Mouse (Mus musculus) lung, adult 2 months (tissue): ENCODE data around the gene Glyr1. TPM values are rescaled to one million over a fixed set of nuclear protein-coding genes. Genes with fewer than 3 reads are reported as not detected.
A peak's percentile ranks its signal among the peaks of the same experiment; 100 is the strongest.

Experiments
- DNase-seq: peaks from one replicate; pipeline ENCODE4 v3.0.0; 2022
- H3K4me1 ChIP-seq: fragments of 200-500 bp; 2 replicates; pipeline ENCODE4 v1.6.1; 2011; ENCODE audit warnings: low read length; ENCODE audit not compliant: control insufficient read depth, insufficient read depth
- H3K4me3 ChIP-seq: fragments of 200-500 bp; replicated peaks from 2 replicates; pipeline ENCODE3; 2011; ENCODE audit warnings: low read depth, mild to moderate bottlenecking, control low read depth, low read length; ENCODE audit errors: extremely low read depth
- CTCF ChIP-seq: fragments of 200-500 bp; IDR thresholded peaks from 2 replicates; pipeline ENCODE4 v1.5.1; 2011; ENCODE audit warnings: mild to moderate bottlenecking, low read length, control low read depth; ENCODE audit not compliant: insufficient read depth
- POLR2A ChIP-seq: fragments of 200-500 bp; IDR thresholded peaks from 2 replicates; pipeline ENCODE4 v1.6.1; 2011; ENCODE audit warnings: low read depth, mild to moderate bottlenecking, control low read depth, low read length, borderline replicate concordance; ENCODE audit errors: extremely low read depth
- WGBS: fragments of 180-500 bp; shearing (Covaris S2); methylation state at CpG from one replicate; pipeline ENCODE4 v1.1.7; 2018; 5-methylcytosine and 5-hydroxymethylcytosine counted together
- polyA plus RNA-seq: library from polyadenylated mRNA; depleted of rRNA; stranded (reverse); fragments of >200 nt; gene quantifications from 2 replicates; pipeline ENCODE4 v1.2.3, GENCODE M21; 2012

The Glyr1 gene
- polyA plus RNA-seq, 1 experiment: 60.1 TPM

DNA sequence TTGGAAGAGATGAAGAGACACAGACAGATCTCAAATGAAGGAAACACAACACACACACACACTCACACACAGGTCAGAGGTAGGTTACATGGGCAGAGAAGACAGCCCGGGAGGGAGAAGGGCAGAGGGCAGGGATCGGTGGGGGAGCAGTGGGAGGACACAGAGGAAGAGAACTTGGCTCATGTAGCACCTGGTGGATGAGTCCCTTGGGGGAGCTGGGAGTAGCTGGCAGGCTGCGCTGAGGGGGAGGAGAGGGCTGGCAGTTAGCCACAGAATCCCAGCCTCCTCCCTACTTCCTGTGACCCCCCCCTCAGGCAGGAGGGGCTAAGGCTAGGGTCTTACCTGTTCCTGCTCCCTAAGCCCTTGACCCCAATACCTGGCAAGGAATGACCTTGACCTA is 52.1 kb downstream of the Glyr1 start, which contains the start of gene Sept12:
Gene Sept12 (minus strand): TSS at position 300 of the 400 bp plus-strand sequence.
- TF ChIP-seq CTCF: no peak
- no peak for TF ChIP-seq POLR2A
- Histone ChIP-seq H3K4me1 (no peaks in the 10 kb centered on the region), H3K4me3 (no peak within 1 kb of the TSS)
- 28% methylated on average over 3 of the region's 3 CpGs for WGBS
- DNase-seq: no peak

DNA sequence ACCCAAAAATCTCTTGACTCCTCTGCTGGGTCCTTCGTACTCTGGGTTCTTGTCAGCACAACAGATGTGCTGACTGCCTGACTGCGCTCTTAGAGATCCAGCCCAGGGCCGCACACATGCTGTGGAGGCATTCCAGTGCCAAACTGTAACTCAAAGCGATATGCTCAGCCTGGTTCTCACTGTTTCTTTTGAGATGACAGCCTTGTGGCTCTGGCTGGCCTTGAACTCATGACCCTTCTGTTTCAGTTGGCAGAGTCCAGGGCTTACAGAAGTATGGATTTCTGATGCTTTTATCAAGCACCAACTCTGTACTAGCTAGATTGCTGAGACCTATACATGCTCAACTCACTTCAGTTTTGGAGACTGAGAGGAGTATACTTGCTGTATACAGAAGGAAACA is 56.4 kb downstream of the Glyr1 start:
- WGBS: 90% methylated on average over 4 of the region's 4 CpGs
- Histone ChIP-seq H3K4me1 (no peaks in the 10 kb centered on the region), H3K4me3 (no peak overlapping the region)
- TF ChIP-seq CTCF: no peak
- TF ChIP-seq POLR2A: no peak
- DNase-seq: no peak

DNA sequence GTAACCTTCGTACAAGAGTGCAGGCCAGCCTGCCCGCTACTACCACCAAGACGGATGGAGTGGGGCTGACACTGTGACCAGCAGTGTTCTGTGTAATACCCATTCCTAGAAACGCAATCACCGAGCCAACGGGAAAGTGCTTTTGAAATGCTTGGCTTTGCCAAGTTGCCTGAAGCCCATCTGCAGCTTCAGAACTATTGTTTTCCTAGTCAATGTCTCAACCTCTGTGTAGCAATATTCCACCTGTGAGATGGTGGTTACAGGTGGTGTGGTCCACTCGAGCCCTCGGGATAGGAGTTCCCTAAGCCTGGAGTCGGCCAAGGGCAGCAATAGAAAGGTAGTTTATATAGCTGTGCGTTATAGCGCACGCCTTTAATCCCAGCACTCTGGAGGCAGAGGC is 64.9 kb downstream of the Glyr1 start:
- WGBS: 91% methylated on average over 12 of the region's 12 CpGs
- H3K4me1 ChIP-seq: 0 out of 2 replicates have a peak, but pooled peaks cover 2% of the 10 kb centered on the region
- no peak overlapping the region for H3K4me3 ChIP-seq
- TF ChIP-seq CTCF (no peak), POLR2A (no peak)
- no peak for DNase-seq

DNA sequence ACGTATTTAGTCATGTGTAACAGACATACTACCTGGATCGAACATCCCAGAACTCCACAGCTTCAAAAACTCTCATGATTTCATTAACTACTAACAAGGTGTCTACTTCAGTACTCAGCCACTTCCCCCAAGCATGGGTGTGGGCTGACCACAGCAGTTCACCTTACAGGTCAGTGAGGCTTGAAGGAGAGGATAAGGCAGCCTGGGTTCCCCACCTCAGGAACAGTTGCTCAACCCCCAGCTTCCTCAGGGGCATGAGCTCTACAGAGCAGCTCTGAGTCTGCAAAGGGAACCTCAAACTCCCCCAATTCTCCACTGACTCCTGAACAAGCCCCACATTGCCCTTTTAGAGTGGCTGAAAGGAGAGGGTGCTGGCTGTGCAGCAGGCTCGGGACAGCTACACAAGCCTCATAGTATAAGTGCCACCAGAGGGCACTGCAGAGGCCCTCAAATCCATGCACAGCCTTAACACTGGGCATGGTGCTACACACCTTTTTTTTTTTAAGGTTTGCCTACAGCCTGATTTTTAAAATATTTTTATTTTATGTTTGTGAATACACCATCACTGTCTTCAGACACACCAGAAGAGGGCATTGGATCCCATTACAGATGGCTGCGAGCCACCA is 69.8 kb downstream of the Glyr1 start:
- Histone ChIP-seq H3K4me3 (no peak overlapping the region), H3K4me1 (0 out of 2 replicates have a peak, but pooled peaks cover 2% of the 10 kb centered on the region)
- 66% methylated on average over 4 of the region's 4 CpGs for WGBS
- TF ChIP-seq CTCF (peak; percentile 73), POLR2A (no peak)
- DNase-seq: peak; percentile 23

DNA sequence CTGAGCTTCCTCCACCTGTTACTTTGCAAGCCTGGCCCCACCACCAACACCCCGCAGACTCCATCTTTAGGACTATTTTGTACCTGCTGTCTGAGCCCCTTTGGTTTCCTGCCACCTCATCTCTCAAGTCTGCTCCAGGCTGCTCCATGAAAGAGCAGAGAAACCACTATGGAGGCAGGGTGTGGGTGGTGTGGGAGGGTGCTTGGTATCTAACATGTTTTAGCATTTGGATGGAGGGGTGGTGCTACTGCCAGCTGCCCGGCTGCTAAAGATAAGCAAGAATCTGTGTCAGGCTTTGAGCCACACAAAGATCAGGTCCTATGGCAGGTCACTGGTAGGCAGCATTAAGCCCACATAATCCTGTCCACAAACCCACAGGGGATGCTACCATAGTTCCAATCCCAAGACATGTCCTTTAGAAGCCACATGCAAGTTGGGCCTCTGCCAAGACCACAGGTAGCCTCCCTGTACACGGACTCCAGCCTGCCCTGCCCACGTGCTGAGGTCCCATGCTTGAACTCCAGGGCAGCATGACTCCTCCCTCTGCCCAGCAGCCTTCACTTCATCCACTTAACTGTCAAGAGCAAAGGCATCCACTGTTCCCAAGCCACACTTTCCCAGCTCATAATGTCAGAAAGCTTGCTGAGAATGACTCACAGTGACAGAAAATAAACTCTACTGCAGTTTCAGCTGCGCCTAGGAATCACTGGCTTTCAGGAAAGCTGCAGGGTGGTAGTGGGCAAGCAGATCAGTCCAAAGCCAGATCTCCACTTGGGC is 71.2 kb downstream of the Glyr1 start:
- H3K4me3 ChIP-seq: no peak overlapping the region
- 0 out of 2 replicates have a peak, but pooled peaks cover 2% of the 10 kb centered on the region for H3K4me1 ChIP-seq
- no peak for TF ChIP-seq CTCF
- no peak for TF ChIP-seq POLR2A
- WGBS: 50% methylated on average over 5 of the region's 5 CpGs
- peak; percentile 43 for DNase-seq

DNA sequence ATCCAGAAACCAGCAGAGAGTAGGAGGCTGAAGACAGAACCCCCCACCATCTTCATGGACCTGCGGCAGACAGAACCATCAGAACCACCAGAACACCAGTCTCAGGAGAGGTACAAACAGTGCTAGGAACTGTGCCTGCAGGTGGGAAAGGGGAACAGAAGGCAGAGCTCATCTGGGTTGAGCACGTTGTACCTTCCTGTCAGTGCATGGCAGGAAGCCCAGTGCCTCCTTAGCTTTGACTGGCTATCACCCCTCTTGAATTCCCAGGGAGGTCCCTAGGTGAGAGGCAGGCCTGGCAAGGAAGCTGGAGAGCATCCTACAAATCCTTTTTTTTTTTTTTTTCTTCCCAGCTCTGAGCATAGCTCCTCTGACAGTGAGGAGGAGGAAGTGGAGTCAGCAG is 73.5 kb downstream of the Glyr1 start:
- TF ChIP-seq CTCF (no peak), POLR2A (no peak)
- Histone ChIP-seq H3K4me1 (peaks cover 7% of the 10 kb centered on the region; the same call in 1 of the 2 replicates), H3K4me3 (no peak overlapping the region)
- DNase-seq: no peak
- WGBS: 51% methylated on average over 2 of the region's 2 CpGs

DNA sequence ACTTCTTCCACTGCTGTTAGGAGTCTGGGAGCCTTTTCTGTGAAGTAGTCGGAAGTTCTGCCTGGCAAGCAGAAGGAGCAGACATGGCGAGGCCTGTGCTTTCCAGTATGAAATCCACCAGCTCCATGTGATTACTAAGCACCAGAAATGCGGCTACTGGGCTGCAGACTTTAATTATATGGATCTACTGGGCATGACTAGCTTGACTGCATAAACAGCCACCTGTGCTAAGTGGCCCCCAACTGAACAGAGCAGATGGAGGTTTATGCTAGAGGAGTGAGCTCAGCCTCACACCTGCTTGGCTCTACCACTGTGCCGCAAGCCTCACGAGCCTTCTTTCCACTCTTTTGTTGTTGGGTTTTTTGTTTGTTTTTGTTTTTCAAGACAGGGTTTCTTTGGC is 75.1 kb downstream of the Glyr1 start:
- Histone ChIP-seq H3K4me3 (no peak overlapping the region), H3K4me1 (peaks cover 7% of the 10 kb centered on the region; the same call in 1 of the 2 replicates)
- no peak for DNase-seq
- TF ChIP-seq POLR2A: no peak
- TF ChIP-seq CTCF: no peak
- WGBS: 90% methylated on average over 5 of the region's 5 CpGs

DNA sequence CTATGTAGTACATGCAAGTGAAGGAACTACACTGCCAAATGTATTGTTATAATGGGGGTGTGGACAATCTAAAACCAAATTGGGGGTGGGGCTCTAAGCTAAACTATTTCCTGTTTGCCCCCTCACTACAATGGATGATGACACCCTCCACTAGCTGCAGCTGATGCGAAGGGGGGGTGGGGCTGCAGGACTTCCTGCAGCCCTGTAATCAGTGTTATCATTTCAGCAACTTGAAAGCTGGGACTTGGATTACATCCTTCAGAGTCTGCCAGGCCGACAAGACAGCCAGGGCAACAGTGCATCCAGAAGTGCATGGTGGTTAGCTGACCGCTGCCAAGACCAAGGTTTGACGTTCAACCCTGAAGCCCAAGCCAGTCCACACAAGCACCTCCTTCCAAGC is 78.0 kb downstream of the Glyr1 start:
- TF ChIP-seq CTCF: no peak
- peak; percentile 62; the same call in 1 of the 2 replicates for TF ChIP-seq POLR2A
- peaks cover 13% of the 10 kb centered on the region for H3K4me1 ChIP-seq
- DNase-seq: peak; percentile 17
- H3K4me3 ChIP-seq: no peak overlapping the region
- 51% methylated on average over 4 of the region's 4 CpGs for WGBS

DNA sequence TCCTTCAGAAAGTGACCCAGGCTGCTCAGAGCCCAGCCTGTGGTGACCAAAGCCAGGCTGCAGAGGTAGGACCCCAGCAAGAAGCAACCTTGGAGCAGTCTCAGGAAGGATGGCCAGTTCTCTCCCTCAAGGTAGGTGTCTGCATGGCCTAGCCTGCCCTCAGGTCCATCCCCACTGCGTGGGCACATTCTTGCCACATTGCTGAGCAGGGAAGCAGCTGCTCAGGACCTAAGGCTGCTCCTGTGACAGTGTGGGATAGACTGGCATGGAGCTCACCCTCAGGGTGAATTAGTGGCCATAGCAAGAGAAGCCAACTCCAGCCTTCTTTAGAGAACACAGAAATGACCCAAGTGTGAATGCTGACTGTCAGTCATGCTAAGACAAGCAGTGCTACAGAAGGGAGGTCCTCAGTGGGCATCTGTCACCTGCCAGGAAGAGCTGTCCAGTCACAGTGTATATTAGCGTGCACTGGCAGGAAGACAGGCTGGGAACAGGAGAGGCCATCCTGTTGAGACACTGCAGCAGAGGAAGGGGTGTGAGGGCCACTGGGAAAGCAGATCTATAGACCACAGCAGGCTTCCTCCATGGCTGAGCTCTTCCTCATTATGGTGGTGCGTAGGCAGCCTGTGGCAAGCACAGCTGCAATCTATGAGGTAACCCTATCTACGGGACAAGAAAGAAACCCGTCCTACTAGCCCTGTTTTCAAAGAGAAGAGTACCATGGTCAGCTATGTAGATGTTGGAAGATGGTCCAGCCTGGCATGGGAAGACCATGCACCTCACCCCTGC is 80.4 kb downstream of the Glyr1 start:
- 61% methylated on average over 5 of the region's 5 CpGs for WGBS
- H3K4me1 ChIP-seq: peaks cover 16% of the 10 kb centered on the region
- H3K4me3 ChIP-seq: no peak overlapping the region
- TF ChIP-seq CTCF (no peak), POLR2A (no peak)
- DNase-seq: no peak
